Mouse (Mus musculus): ENCODE measurements around the gene Psrc1. TPM values are rescaled to one million over a fixed set of nuclear protein-coding genes. Genes with fewer than 3 reads are reported as not detected.

The Psrc1 gene
- polyA plus RNA-seq (2012; rRNA removed) = 2.5 and 2.6 TPM in 2 replicates

GRCm38 (mm10) chr3:108383485-108384354 is at the start of gene Psrc1:
Psrc1 (plus strand) TSS chr3:108383839.

GRCm38 (mm10) chr3:108364270-108364995 is 19.2 kb upstream of the Psrc1 start, which contains the start of gene Mybphl:
Mybphl (plus strand) TSS chr3:108364911.

GRCm38 (mm10) chr3:108414857-108415830 is 31.5 kb downstream of the Psrc1 start, which contains the start of gene Celsr2:
Celsr2 (minus strand) TSS chr3:108415552.

Other genes starting within 250 kb of the Psrc1 start
- gene Gnai3, start 237.7 kb upstream of the Psrc1 start, polyA plus RNA-seq (2012; rRNA removed) = 4.1 and 4.7 TPM in 2 replicates
- 0.06 and 0.08 TPM in 2 replicates for gene Gpr61, start 229.0 kb upstream of the Psrc1 start, polyA plus RNA-seq (2012; rRNA removed)
- 10.0 and 10.8 TPM in 2 replicates for gene Amigo1, start 197.5 kb upstream of the Psrc1 start, polyA plus RNA-seq (2012; rRNA removed)
- 4.1 and 4.9 TPM in 2 replicates for gene Cyb561d1, start 182.6 kb upstream of the Psrc1 start, polyA plus RNA-seq (2012; rRNA removed)
- 3.1 and 3.3 TPM in 2 replicates for gene Atxn7l2, start 172.9 kb upstream of the Psrc1 start, polyA plus RNA-seq (2012; rRNA removed)
- gene Sypl2, start 157.2 kb upstream of the Psrc1 start, polyA plus RNA-seq (2012; rRNA removed) = 1.2 and 3.1 TPM in 2 replicates
- gene Psma5, start 126.9 kb upstream of the Psrc1 start, polyA plus RNA-seq (2012; rRNA removed) = 7.7 and 8.8 TPM in 2 replicates
- gene Sort1, start 99.8 kb upstream of the Psrc1 start, polyA plus RNA-seq (2012; rRNA removed) = 23.1 and 28.2 TPM in 2 replicates
- not detected in 2 replicates for gene Mybphl, start 18.9 kb upstream of the Psrc1 start, polyA plus RNA-seq (2012; rRNA removed)
- 16.7 and 22.7 TPM in 2 replicates for gene Celsr2, start 31.7 kb downstream of the Psrc1 start, polyA plus RNA-seq (2012; rRNA removed)
- gene Sars, start 61.4 kb downstream of the Psrc1 start, polyA plus RNA-seq (2012; rRNA removed) = 17.0 and 19.6 TPM in 2 replicates
- not detected in 2 replicates for gene 1700013F07Rik, start 150.3 kb downstream of the Psrc1 start, polyA plus RNA-seq (2012; rRNA removed)
- 8.4 and 14.0 TPM in 2 replicates for gene 5330417C22Rik, start 152.7 kb downstream of the Psrc1 start, polyA plus RNA-seq (2012; rRNA removed)
- 1.6 and 1.7 TPM in 2 replicates for gene Tmem167b, start 178.6 kb downstream of the Psrc1 start, polyA plus RNA-seq (2012; rRNA removed)
- 0.23 and 0.40 TPM in 2 replicates for gene Taf13, start 187.9 kb downstream of the Psrc1 start, polyA plus RNA-seq (2012; rRNA removed)
- 1.5 and 2.0 TPM in 2 replicates for gene Wdr47, start 207.4 kb downstream of the Psrc1 start, polyA plus RNA-seq (2012; rRNA removed)